Mouse (Mus musculus) E14TG2a.4 (cell line): ENCODE results near the gene G6pc3.
A peak's percentile ranks its signal among the peaks of the same experiment; 100 is the strongest.

Source experiments
- H3K27me3 ChIP-seq: 2 replicates; pipeline ENCODE4 v1.6.1; 2014; ENCODE audit warnings: low read length, control low read depth; ENCODE audit not compliant: insufficient read depth
- H3K36me3 ChIP-seq: 2 replicates; pipeline ENCODE4 v1.6.1; 2014; ENCODE audit warnings: low read length, control low read depth; ENCODE audit not compliant: insufficient read depth
- H3K4me1 ChIP-seq: replicated peaks from 2 replicates; pipeline ENCODE4 v1.6.1; 2014; ENCODE audit warnings: low read depth, low read length, control low read depth
- H3K4me3 ChIP-seq: replicated peaks from 2 replicates; pipeline ENCODE4 v1.5.1; 2014; ENCODE audit warnings: mild to moderate bottlenecking, low read length
- H3K9me3 ChIP-seq: 2 replicates; pipeline ENCODE4 v1.6.1; 2014; ENCODE audit warnings: low read length, control low read depth
- CTCF ChIP-seq: conservative IDR thresholded peaks from 2 replicates; pipeline ENCODE4 v1.5.1; 2014; ENCODE audit warnings: low read length
- NANOG ChIP-seq: IDR thresholded peaks from 2 replicates; pipeline ENCODE4 v1.6.1; 2014; ENCODE audit warnings: borderline replicate concordance, low read length, mixed read lengths
- POU5F1 ChIP-seq: IDR thresholded peaks from 2 replicates; pipeline ENCODE4 v1.6.1; 2014; ENCODE audit warnings: low read length, borderline replicate concordance

G6pc3 gene

DNA sequence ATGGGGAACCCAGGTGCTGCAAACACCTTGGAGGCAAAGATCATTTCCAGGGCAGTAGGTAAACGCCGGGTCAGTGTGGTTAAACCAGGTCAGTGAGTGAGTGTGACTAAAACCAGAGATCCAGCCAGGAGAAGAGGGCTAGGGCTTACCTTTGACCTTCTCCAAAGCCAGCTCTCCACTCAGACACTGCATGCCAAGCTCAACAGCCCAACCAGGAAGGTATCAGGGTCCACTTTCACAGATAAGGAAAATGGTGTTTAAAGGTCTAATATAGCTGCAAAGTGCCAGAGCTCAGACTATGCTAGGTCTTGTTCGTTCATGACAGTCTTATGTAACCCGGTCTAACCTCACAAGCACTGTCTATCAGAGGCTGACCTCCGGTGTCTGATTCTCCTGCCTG, 51.8 kb downstream of the G6pc3 start:
- H3K36me3 ChIP-seq = no peaks in the 10 kb centered on the region
- 0 out of 2 replicates have a peak, but pooled peaks cover 4% of the 10 kb centered on the region for H3K9me3 ChIP-seq
- peaks cover 18% of the 10 kb centered on the region for H3K27me3 ChIP-seq
- TF ChIP-seq POU5F1 (no peak), CTCF (no peak), NANOG (no peak)
- H3K4me1 ChIP-seq = peaks cover 33% of the 10 kb centered on the region
- H3K4me3 ChIP-seq = no peak overlapping the region

DNA sequence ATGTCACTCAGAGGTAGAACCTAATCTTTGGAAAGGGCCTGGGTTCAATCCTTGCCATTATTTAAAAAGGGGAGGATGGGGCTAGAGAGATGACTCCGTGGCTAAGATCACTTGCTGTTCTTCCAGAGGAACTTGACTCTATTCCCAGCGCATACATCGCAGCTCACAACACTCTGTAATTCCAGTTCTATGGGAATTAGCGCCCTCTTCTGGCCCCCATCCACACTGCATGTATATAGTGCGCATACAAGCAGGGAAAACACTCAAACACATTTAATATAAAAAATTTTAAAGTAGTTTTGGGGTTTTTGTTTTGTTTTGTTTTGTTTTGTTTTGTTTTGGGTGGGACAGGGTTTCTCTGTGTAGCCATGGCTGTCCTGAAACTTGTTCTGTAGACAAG, 52.5 kb downstream of the G6pc3 start:
- Histone ChIP-seq H3K4me1 (peaks cover 33% of the 10 kb centered on the region), H3K9me3 (0 out of 2 replicates have a peak, but pooled peaks cover 4% of the 10 kb centered on the region), H3K27me3 (peaks cover 18% of the 10 kb centered on the region), H3K36me3 (no peaks in the 10 kb centered on the region), H3K4me3 (no peak overlapping the region)
- no peak for TF ChIP-seq NANOG
- no peak for TF ChIP-seq POU5F1
- TF ChIP-seq CTCF = peak; percentile 84
